Mouse (Mus musculus): ENCODE data around the gene Cat. TPM values are rescaled to one million over a fixed set of nuclear protein-coding genes. Genes with fewer than 3 reads are reported as not detected.

The Cat gene
- polyA plus RNA-seq, 1 experiment from 2014 or later: 117 TPM

GRCm38 (mm10) chr2:103457048-103457447, 27.9 kb downstream of the Cat start:
- no peak overlapping the region for H3K4me2 ChIP-seq (ENCODE audit: low read length)
- WGBS: 88% methylated on average over 5 of the region's 5 CpGs
- DNase-seq (ENCODE audit: low spot score) (no peak), ATAC-seq (replicated peaks; ENCODE audit: low FRiP score, low TSS enrichment, low read depth) (0 out of 2 replicates have a peak, but pooled peaks have one; percentile 59)
- no peak overlapping the region for H3K9ac ChIP-seq (ENCODE audit: low read length)
- peaks cover 78% of the 10 kb centered on the region for H3K36me3 ChIP-seq (ENCODE audit: control insufficient read depth, insufficient read depth, low read length)
- H3K4me1 ChIP-seq (replicated peaks; ENCODE audit: control insufficient read depth, insufficient read depth, low read length): peaks cover 3% of the 10 kb centered on the region; the same call in 1 of the 2 replicates
- H3K9me3 ChIP-seq (ENCODE audit: control insufficient read depth, low read length): no peaks in the 10 kb centered on the region
- H3K27me3 ChIP-seq (replicated peaks; ENCODE audit: control insufficient read depth, insufficient read depth, low read length): no peaks in the 10 kb centered on the region
- no peak overlapping the region for H3K27ac ChIP-seq (ENCODE audit: low read depth)
- no peak overlapping the region for H3K4me3 ChIP-seq (ENCODE audit: low read depth, low read length)

GRCm38 (mm10) chr2:103456646-103457045, 28.3 kb downstream of the Cat start:
- DNase-seq (ENCODE audit: low spot score): peak; percentile 97
- no peak overlapping the region for H3K4me3 ChIP-seq (ENCODE audit: low read depth, low read length)
- no peaks in the 10 kb centered on the region for H3K9me3 ChIP-seq (ENCODE audit: control insufficient read depth, low read length)
- H3K27me3 ChIP-seq (replicated peaks; ENCODE audit: control insufficient read depth, insufficient read depth, low read length): no peaks in the 10 kb centered on the region
- no peak overlapping the region for H3K9ac ChIP-seq (ENCODE audit: low read length)
- peak; percentile 61; the same call in 1 of the 2 replicates for ATAC-seq (replicated peaks; ENCODE audit: low FRiP score, low TSS enrichment, low read depth)
- WGBS: 20% methylated on average over 10 of the region's 10 CpGs
- H3K4me2 ChIP-seq (ENCODE audit: low read length): no peak overlapping the region
- H3K27ac ChIP-seq (ENCODE audit: low read depth): no peak overlapping the region
- peaks cover 3% of the 10 kb centered on the region; the same call in 1 of the 2 replicates for H3K4me1 ChIP-seq (replicated peaks; ENCODE audit: control insufficient read depth, insufficient read depth, low read length)
- H3K36me3 ChIP-seq (ENCODE audit: control insufficient read depth, insufficient read depth, low read length): peaks cover 77% of the 10 kb centered on the region

GRCm38 (mm10) chr2:103455748-103456147, 29.2 kb downstream of the Cat start:
- H3K36me3 ChIP-seq (ENCODE audit: control insufficient read depth, insufficient read depth, low read length): peaks cover 73% of the 10 kb centered on the region
- no peaks in the 10 kb centered on the region for H3K9me3 ChIP-seq (ENCODE audit: control insufficient read depth, low read length)
- H3K27me3 ChIP-seq (replicated peaks; ENCODE audit: control insufficient read depth, insufficient read depth, low read length): no peaks in the 10 kb centered on the region
- no peak overlapping the region for H3K4me2 ChIP-seq (ENCODE audit: low read length)
- DNase-seq (ENCODE audit: low spot score) (no peak), ATAC-seq (replicated peaks; ENCODE audit: low FRiP score, low TSS enrichment, low read depth) (no peak)
- WGBS: 96% methylated on average over 7 of the region's 7 CpGs
- H3K4me3 ChIP-seq (ENCODE audit: low read depth, low read length): no peak overlapping the region
- H3K4me1 ChIP-seq (replicated peaks; ENCODE audit: control insufficient read depth, insufficient read depth, low read length): no peaks in the 10 kb centered on the region
- no peak overlapping the region for H3K27ac ChIP-seq (ENCODE audit: low read depth)
- no peak overlapping the region for H3K9ac ChIP-seq (ENCODE audit: low read length)

GRCm38 (mm10) chr2:103452550-103452949, 32.4 kb downstream of the Cat start:
- ATAC-seq (replicated peaks; ENCODE audit: low FRiP score, low TSS enrichment, low read depth) (no peak), DNase-seq (ENCODE audit: low spot score) (no peak)
- Histone ChIP-seq H3K36me3 (ENCODE audit: control insufficient read depth, insufficient read depth, low read length) (peaks cover 43% of the 10 kb centered on the region), H3K9ac (ENCODE audit: low read length) (no peak overlapping the region), H3K9me3 (ENCODE audit: control insufficient read depth, low read length) (no peaks in the 10 kb centered on the region), H3K4me2 (ENCODE audit: low read length) (no peak overlapping the region), H3K4me3 (ENCODE audit: low read depth, low read length) (no peak overlapping the region), H3K27ac (ENCODE audit: low read depth) (no peak overlapping the region), H3K4me1 (replicated peaks; ENCODE audit: control insufficient read depth, insufficient read depth, low read length) (no peaks in the 10 kb centered on the region), H3K27me3 (replicated peaks; ENCODE audit: control insufficient read depth, insufficient read depth, low read length) (no peaks in the 10 kb centered on the region)
- WGBS: 80% methylated on average over 5 of the region's 5 CpGs

- Histone ChIP-seq H3K9me3 (ENCODE audit: control insufficient read depth, low read length) (no peaks in the 10 kb centered on the region), H3K9ac (ENCODE audit: low read length) (no peak overlapping the region), H3K27me3 (replicated peaks; ENCODE audit: control insufficient read depth, insufficient read depth, low read length) (no peaks in the 10 kb centered on the region), H3K36me3 (ENCODE audit: control insufficient read depth, insufficient read depth, low read length) (peaks cover 28% of the 10 kb centered on the region), H3K4me1 (replicated peaks; ENCODE audit: control insufficient read depth, insufficient read depth, low read length) (no peaks in the 10 kb centered on the region), H3K4me2 (ENCODE audit: low read length) (no peak overlapping the region), H3K4me3 (ENCODE audit: low read depth, low read length) (no peak overlapping the region), H3K27ac (ENCODE audit: low read depth) (no peak overlapping the region)
- 76% methylated on average over 8 of the region's 8 CpGs for WGBS
- ATAC-seq (replicated peaks; ENCODE audit: low FRiP score, low TSS enrichment, low read depth) (no peak), DNase-seq (ENCODE audit: low spot score) (no peak)
Observed at GRCm38 (mm10) chr2:103450267-103450666, 34.7 kb downstream of the Cat start.

GRCm38 (mm10) chr2:103449813-103450212, 35.1 kb downstream of the Cat start:
- Histone ChIP-seq H3K27ac (ENCODE audit: low read depth) (no peak overlapping the region), H3K4me3 (ENCODE audit: low read depth, low read length) (no peak overlapping the region), H3K36me3 (ENCODE audit: control insufficient read depth, insufficient read depth, low read length) (peaks cover 23% of the 10 kb centered on the region), H3K9me3 (ENCODE audit: control insufficient read depth, low read length) (no peaks in the 10 kb centered on the region), H3K9ac (ENCODE audit: low read length) (no peak overlapping the region), H3K27me3 (replicated peaks; ENCODE audit: control insufficient read depth, insufficient read depth, low read length) (no peaks in the 10 kb centered on the region), H3K4me1 (replicated peaks; ENCODE audit: control insufficient read depth, insufficient read depth, low read length) (no peaks in the 10 kb centered on the region), H3K4me2 (ENCODE audit: low read length) (no peak overlapping the region)
- DNase-seq (ENCODE audit: low spot score): no peak
- no peak for ATAC-seq (replicated peaks; ENCODE audit: low FRiP score, low TSS enrichment, low read depth)
- 81% methylated on average over 7 of the region's 7 CpGs for WGBS

- Histone ChIP-seq H3K9ac (ENCODE audit: low read length) (no peak overlapping the region), H3K9me3 (ENCODE audit: control insufficient read depth, low read length) (no peaks in the 10 kb centered on the region), H3K4me3 (ENCODE audit: low read depth, low read length) (no peak overlapping the region), H3K4me1 (replicated peaks; ENCODE audit: control insufficient read depth, insufficient read depth, low read length) (no peaks in the 10 kb centered on the region), H3K4me2 (ENCODE audit: low read length) (no peak overlapping the region), H3K36me3 (ENCODE audit: control insufficient read depth, insufficient read depth, low read length) (peaks cover 16% of the 10 kb centered on the region), H3K27ac (ENCODE audit: low read depth) (no peak overlapping the region), H3K27me3 (replicated peaks; ENCODE audit: control insufficient read depth, insufficient read depth, low read length) (no peaks in the 10 kb centered on the region)
- WGBS: 46% methylated on average over 14 of the region's 14 CpGs
- DNase-seq (ENCODE audit: low spot score) (no peak), ATAC-seq (replicated peaks; ENCODE audit: low FRiP score, low TSS enrichment, low read depth) (no peak)
Observed at GRCm38 (mm10) chr2:103448947-103449560, 35.9 kb downstream of the Cat start.

- H3K4me3 ChIP-seq (ENCODE audit: low read depth, low read length): no peak overlapping the region
- H3K9me3 ChIP-seq (ENCODE audit: control insufficient read depth, low read length): no peaks in the 10 kb centered on the region
- H3K27me3 ChIP-seq (replicated peaks; ENCODE audit: control insufficient read depth, insufficient read depth, low read length): no peaks in the 10 kb centered on the region
- no peaks in the 10 kb centered on the region for H3K36me3 ChIP-seq (ENCODE audit: control insufficient read depth, insufficient read depth, low read length)
- H3K4me1 ChIP-seq (replicated peaks; ENCODE audit: control insufficient read depth, insufficient read depth, low read length): no peaks in the 10 kb centered on the region
- no peak overlapping the region for H3K27ac ChIP-seq (ENCODE audit: low read depth)
- no peak overlapping the region for H3K9ac ChIP-seq (ENCODE audit: low read length)
- WGBS: 88% methylated on average over 6 of the region's 6 CpGs
- ATAC-seq (replicated peaks; ENCODE audit: low FRiP score, low TSS enrichment, low read depth) (no peak), DNase-seq (ENCODE audit: low spot score) (no peak)
- no peak overlapping the region for H3K4me2 ChIP-seq (ENCODE audit: low read length)
Observed at GRCm38 (mm10) chr2:103446326-103446725, 38.6 kb downstream of the Cat start.

GRCm38 (mm10) chr2:103445776-103446175, 39.2 kb downstream of the Cat start:
- no peak overlapping the region for H3K4me2 ChIP-seq (ENCODE audit: low read length)
- H3K27ac ChIP-seq (ENCODE audit: low read depth): no peak overlapping the region
- 68% methylated on average over 6 of the region's 6 CpGs for WGBS
- no peaks in the 10 kb centered on the region for H3K36me3 ChIP-seq (ENCODE audit: control insufficient read depth, insufficient read depth, low read length)
- DNase-seq (ENCODE audit: low spot score) (peak; percentile 72), ATAC-seq (replicated peaks; ENCODE audit: low FRiP score, low TSS enrichment, low read depth) (no peak)
- no peak overlapping the region for H3K4me3 ChIP-seq (ENCODE audit: low read depth, low read length)
- no peaks in the 10 kb centered on the region for H3K27me3 ChIP-seq (replicated peaks; ENCODE audit: control insufficient read depth, insufficient read depth, low read length)
- no peaks in the 10 kb centered on the region for H3K4me1 ChIP-seq (replicated peaks; ENCODE audit: control insufficient read depth, insufficient read depth, low read length)
- no peaks in the 10 kb centered on the region for H3K9me3 ChIP-seq (ENCODE audit: control insufficient read depth, low read length)
- no peak overlapping the region for H3K9ac ChIP-seq (ENCODE audit: low read length)

Measured in intestine, embryonic 14.5 days (tissue).